Mouse (Mus musculus) cerebellum, adult 8-10 months (tissue): ENCODE measurements around the gene Cbx8.

Experiments
- DNase-seq: peaks from one replicate; pipeline ENCODE4 v3.0.0; 2022

The Cbx8 gene

DNA sequence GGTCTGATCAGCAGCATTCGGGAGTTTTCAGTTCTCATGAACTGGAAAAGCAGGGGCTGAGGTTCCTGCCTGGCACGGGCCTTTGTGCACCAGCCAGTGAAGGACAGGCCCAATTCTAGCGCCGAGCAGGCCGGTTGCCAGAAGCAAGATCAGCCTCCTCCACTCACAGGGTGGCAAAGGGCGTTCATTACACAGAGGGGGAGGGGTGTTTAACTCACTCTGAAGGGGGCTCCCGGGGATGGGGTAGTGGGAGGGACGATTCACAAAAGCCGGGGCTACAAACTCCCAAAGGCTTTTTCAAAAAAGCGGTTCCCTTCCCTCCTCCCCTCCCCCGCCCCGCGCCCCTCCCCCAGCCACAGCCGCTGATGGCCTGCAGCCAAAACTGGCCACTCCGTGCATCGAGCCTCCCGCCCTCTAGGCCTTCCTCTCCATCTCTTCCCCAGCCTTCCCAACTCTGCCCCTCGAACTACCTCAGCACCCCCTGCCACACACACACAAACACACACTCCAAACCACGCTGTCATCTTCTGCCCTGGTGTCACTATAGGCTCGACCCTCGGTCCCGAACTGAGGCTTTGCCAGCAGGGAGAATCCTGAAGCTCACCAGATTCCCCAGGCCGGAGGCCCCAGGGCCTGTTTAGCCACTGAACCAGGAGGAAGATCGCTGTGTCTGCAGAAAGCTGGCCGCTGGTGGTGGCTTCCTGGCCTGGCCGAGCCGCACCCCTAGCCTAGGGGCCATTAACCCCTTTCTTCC, 38.1 kb upstream of the Cbx8 start:
- peak; percentile 32 for DNase-seq

DNA sequence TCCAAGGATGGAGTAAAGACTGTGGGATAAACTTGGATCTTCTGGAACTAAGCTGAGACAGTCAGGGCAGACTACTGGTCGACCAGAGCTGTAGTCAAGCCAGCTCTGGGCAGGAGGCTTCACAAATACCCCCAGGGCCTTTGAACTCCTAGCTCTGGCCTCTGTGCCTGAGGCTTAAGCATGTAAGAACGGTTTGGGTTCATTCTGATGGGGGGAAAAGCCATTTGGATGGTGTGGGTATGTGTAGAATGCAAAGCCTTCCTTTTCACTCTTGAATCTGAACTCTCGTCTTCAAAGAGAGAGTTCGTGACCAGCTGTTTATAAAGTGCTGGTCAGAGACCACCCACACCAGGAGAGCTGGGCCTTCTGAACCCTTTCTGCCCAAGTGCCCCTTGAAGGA, 37.0 kb upstream of the Cbx8 start:
- DNase-seq, result no peak

- no peak for DNase-seq
Measured at GRCm38 (mm10) chr11:119075805-119076204, 35.0 kb upstream of the Cbx8 start.

DNA sequence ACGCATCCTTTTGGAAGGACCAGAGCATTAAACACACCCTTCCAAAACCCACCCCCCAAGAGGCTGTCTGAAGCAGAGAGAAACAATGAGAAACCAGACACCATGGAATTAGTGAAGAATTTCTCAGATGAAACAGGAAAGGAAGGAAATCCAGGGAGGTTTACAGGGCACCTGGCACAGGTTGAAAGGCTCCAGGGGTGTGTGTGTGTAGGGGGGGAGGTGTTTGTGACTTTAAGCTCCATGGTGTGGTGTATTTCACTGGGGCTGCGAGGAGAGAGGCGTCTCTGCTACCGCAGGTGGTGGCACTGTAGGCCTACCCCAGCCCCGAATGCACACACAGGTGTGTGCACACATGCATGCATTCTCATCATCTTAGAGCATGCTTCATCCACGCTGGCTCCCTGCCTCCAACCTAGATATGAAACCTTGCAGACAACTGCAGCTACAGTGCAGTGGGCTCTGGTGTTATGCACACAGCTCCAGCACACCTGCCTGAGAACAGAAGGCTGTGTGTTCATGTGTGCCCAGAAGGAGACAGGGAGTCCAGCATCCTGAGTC, 33.2 kb upstream of the Cbx8 start:
- no peak for DNase-seq

GRCm38 (mm10) chr11:119072986-119073385, 32.2 kb upstream of the Cbx8 start:
- no peak for DNase-seq

- no peak for DNase-seq
Measured at GRCm38 (mm10) chr11:119072239-119072638, 31.5 kb upstream of the Cbx8 start.

- no peak for DNase-seq
Measured at GRCm38 (mm10) chr11:119066841-119067240, 26.1 kb upstream of the Cbx8 start.

DNA sequence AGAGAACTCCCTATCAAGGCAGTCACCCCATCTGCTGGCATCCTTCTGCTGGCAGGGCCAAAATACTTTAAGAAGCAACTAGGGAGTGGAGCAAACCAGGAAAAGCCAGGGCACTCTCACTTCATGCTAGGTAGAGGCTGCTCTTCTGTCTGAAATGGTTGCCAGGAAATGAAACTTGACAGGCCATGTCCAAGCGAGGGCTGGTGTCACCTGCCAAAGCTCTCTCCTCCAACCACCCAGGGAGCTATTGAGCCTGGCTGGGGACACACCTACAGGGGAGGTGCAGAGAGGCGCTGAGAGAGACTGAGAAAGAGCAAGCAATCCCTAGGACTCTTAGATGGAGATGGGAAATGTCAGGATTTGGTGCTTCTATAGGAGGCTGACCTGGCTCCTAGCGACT, 18.5 kb upstream of the Cbx8 start:
- no peak for DNase-seq

DNA sequence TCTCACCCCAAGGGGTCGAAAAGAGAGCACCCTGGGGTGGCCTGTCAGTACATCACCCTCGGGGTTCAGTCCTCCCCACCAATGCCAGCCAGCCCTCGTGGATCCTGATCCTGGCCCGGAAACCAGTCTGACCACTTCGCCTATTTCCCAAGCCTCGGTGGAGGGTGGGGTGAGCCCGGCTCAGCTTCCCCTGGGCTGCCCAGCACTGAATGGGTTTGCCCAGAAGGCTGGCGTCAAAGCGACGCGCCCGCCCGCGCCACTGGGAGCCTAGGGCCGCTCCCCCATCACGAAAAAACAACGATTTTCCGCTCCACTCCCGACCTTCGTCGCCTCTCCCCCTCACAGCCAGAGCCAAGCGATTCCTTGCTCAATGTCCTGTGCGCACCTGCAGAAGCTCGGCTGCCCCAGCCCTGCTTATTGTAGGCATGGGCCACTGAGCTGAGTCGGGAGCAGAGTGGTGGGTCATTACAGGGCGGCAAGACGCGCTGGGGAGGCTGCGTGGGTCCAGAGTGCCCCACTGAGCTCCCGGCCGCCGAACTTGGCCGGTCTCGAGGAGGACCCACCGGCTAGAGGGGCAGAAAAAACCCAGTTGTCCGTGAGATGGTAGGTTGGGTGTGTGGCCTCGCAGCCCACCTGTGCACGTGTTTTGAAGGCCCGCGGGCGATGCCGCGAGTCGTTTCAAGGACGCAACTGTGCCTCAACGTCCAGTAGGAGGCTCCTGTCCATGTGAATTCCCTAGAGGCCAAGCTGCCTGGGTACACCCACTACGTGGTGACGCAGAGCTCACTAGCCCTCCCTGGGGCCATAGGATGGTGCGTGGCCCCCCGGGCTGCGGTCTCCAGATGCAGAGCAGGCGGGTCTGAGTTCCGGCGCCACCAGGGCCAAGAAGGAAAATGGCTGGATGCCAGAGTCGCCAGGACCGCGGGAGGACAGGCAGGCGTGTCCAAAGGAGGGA, 17.5 kb upstream of the Cbx8 start:
- DNase-seq, result no peak

DNA sequence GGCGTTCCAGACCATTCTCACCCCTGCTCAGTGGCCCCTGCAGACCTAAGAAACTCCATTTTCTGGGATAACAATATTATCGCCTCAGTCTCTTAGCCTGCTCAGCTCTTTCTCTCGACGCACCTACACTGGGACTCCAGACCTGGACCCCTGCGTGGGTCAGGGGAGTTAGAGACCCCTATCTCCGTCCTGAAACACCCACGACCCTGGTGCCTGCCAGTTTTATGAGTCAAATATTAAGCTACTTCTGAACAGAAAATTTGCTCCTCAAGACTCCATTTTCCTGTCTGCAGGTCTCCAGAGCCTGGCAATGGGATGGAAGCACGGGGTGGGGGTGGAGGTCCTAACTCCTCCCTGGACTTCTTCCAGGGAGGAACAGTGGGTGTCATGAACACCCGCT, 16.5 kb upstream of the Cbx8 start:
- DNase-seq, result no peak

DNA sequence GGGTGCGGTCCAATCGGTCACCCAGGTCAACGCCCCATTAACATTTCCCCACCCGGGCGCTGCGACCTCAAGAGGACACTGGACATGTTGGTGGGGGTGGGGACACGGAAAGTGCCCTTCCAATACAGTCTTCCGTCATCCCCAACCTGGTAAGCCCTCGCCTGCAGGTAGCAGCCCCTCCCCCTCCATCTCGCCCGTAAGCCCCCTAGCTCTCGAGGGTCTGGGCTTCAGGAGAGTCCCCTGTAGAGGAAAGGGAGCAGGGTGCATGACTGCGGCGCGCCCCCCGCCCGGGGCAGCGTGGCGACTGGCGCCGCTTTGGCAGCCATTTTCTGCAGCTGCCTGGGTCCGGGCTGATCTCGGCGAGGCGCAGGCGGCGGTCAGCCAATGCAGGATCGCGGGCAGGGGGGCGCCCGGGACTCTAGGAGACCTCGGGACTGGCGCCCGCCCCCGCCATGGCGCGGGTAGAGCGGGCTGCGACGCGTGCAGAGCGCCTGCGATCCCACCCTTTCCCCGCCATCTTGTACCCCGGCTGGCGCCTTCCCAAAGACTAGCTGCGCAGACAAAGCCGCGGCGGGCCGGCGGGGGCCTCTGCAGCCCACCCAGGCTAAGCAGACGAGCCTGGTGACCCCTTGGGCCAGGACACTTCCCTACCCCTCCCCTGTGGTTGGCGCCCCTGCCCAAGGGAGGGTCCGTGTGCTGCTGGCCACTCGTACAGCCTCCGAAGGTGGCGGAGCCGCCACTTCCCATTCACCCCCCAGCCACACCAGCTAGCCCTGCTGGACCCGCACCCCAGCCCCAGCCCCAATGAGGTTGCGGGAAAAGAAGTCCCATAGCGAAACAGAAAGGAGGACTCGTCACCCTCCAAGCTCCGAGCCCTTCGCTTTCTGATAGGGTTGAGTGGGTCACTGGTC, 15.8 kb upstream of the Cbx8 start:
- no peak for DNase-seq

DNA sequence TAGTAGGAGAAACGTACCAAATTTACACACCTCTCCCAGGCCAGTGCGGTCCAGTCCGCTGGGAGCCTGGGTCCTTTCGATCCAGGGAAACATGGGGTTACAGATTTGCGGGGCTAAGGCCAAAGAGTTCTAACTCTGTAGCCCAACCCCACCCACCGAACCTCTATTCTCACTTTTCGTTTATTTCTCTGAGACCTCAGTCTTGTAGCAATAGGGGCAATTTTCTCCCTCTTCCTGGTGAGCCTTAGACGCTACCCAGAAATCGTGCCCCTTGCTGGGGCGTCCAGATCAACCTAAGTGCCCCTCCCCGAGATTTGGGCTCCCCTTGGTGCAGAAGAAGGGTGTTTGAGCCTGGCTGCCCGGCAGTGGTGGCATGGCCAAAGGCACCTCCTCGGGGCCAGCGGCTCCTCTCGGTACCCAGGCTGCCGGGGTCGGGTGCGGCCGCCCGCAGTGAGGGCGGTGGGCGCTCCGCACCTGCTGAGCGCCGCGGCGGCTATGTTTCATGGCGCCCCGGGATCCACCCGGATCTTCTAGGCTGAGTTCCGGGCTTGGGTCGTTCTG, 14.9 kb upstream of the Cbx8 start:
- no peak for DNase-seq

- DNase-seq, result no peak
Measured at GRCm38 (mm10) chr11:119054351-119055345, 13.9 kb upstream of the Cbx8 start.

DNA sequence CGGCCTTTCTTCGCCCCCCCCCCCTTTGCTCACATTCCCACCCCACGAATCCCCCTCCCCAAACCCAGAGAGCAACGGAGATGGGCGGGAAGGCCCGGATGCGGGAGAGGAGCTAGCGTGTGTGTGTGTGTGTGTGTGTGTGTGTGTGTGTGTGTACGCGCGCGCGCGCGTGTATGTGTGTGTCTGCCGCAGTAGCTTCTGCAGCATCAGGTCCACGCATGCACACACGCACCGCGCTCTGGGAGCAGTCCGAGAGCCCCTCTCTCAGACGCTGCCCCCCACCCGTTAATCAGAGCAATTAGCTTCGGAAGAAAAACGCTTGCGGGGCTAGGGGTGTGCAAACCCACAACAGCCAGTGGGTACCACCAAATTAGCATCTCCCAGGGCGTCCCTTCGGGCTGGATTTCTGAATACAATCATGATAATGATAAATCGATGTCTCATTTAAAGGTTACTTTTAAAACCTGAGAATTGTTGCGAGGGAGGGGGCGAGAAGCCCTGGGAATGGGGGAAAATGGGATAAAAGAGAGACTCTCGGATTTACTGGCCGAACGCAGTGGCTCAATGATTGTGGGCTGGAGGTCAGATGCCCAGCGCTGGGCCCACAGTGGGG, 13.1 kb upstream of the Cbx8 start:
- DNase-seq, result no peak

DNA sequence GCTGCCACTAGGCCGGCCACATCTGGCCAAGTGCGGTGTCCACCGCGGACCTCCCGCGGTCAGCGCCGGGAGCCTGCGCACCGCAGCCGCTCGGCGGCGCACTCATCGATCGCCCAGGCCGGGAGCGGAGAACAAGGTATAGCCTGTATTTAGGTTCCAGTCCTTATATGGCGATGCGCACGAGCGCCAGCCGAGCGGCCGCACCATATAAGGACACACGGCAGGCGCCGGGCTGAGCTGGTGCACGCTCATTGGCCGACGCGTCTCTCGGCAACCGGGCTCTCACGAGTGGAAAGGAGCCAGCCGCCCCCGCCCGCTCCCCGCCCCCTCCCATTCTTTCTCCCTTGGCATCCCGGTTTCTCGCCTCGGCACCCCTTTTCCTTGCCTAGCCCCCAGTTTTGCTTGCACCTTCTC, 12.5 kb upstream of the Cbx8 start:
- DNase-seq, result no peak

DNA sequence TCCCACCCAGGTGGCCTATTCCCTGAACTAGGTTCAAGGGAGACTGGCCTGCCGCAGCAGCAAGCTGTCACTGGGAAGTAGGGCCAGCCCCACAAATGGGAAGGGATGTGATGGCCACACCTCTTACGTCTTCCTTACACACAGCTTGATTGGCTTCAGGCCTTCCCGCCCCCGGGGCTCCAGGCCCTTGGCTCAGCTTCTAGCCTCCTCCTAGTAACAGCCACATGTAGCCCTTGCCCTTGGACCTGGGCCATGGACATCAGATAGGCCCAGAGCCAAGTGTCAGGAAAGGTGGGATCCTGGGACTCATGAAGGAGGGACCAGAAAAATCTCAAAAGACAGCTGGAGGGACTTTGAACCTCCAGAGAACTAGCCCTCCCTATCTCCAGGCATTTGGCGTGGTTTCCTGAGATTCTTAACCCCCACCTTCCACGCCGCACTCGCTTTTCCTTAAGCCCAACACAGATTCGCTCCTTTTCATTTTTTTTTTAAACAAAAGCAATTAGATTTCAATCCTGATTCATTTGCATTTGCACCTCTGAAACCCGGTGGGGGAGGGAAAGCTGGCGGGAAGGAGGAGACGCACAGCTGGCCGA, 12.0 kb upstream of the Cbx8 start:
- DNase-seq, result no peak

GRCm38 (mm10) chr11:119051927-119052660, 11.3 kb upstream of the Cbx8 start:
- no peak for DNase-seq

DNA sequence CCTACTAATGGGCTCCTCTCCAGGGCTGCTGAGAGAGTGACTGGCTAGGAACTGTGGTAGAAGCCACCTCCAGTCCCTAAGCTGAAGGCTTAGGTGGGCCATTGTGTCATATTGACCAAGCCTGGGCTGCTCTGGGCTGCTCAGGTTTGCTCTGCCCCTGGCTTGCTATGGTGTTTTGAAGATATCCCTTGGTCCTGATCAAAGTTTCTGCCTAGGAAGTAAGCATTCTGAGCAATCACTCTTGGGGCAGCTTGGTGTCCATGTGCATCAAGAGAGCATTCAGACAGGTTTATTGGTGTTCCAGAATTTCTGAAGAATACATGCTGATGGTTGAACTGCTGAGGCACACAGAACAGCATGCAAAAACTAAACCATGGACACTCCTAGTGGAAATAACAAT, 10.7 kb upstream of the Cbx8 start:
- DNase-seq, result no peak

DNA sequence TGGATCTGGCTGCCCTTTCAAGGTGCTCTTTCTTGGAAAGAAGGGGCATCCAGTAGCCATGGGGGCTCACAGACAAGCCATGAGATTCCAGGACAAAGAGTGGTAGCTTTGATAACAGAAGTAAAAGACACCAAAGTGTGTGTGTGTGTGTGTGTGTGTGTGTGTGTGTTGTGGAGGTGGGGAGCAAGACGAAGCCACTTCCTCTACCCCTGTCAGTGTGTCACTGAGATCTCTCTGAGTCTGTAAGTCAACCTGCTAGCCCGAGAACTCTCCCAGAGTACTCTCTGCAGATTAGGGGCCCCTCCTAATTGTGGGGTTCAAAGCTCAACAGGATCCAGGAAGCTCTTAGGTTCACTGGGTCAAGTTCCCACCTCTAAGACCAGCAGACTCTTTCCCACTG, 9.6 kb upstream of the Cbx8 start:
- no peak for DNase-seq

DNA sequence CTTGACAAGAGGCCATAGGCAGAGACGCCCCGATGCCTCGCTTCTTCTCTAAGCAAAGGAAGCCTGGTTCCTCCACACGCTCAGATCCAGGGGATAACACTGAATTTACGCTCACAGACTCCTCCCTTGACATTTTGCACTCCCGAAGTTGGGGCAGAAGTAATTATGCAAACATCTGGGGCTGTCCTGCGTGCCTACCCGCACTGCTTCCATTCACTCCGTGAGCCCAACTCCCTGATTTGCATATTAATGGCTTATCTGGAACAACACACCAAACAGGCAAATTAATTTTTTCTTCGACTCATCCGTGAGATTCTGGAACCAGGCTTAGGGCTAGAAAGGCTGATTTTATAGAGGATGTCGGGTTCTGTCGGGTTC, 7.4 kb upstream of the Cbx8 start:
- DNase-seq, result no peak
